Mouse (Mus musculus): ENCODE data around the gene Naa40. TPM values are rescaled to one million over a fixed set of nuclear protein-coding genes. Genes with fewer than 3 reads are reported as not detected.

Naa40 gene
- total RNA-seq, 2 experiments from 2014 or later, result 8.3 to 13.0 TPM

GRCm38 (mm10) chr19:7265478-7266191 lies 24.7 kb upstream of the Naa40 start:
- no peak for DNase-seq

DNA sequence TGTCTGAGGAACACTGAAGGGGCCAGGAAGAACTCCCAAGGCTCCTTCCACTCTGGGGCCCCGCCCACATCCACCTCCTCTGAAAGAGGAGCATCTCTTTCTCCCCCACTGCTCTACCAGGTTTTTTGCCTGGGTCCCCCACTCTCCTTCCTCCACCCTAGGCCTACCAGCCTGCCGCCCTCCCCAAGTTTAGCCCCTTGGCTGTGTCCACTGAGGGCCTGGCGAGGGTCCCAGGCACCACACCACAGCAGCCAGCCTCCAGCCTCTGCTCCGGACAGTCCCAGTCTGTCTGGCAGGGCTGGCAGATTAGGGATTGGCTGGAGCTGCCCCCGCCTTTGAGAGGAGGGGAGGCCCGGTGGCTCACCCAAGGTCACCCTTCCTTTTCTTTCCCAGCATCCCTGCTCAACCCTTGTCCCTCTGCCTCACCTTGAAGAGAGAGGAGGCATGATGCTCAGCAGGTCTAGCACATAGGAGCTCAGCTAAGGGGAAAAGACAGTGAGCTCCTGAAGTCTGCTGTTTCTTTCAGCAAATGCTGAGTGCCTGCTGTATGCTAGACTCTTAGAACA lies 23.9 kb upstream of the Naa40 start:
- peak; percentile 46 for DNase-seq

DNA sequence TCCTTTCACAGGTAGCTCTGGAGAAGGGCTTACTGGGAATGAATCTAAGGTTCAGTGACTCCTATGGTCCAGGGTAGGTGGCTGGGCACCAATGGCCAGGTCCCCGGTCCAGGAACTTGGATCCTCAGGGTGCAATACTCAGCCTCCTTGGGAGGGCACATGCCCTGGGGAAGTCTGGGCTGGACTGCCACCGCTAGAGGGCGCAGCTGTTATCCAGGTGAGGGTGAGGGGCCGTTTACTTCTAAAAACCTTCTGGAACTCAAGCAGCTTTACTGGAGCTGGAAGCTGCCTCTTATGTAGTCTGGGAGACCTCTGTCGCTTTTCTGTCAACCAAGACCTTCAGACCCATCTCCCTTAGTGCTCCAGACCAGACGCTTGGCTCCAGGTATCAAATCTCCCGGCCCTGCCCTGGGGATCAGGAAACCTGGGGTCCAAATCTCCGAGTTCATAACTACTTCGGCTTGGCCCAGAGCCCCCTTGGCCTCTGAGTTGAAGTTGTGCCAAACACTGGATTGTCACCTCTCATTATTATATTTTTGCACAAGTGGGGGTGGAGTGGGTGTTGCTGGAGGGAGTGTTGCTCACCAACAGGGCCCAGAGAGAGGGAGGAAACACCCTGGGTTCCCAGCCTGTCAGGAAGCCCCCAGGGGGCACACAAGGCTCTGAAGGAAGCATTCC lies 23.2 kb upstream of the Naa40 start:
- peak; percentile 57 for DNase-seq

DNA sequence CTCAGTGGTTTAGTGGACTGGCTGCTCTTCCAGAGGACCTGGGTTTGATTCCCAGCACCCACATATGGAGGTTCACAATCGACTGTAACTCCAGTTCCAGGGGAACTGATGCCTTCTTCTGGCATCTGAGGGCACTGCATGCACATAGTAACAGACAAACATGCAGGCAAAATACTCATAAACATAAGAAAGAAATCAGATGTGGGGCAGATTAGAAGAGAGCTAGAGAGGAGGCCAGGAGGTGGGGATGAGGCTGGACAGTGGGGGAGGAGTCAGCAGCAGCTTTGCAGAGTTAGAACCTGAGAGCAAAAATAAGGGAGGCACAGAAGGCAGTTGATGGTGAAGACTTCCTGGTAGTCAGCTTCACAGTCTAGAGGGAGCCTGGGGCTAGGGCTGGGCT lies 21.6 kb upstream of the Naa40 start:
- DNase-seq, result no peak

- DNase-seq, result no peak
Measured at GRCm38 (mm10) chr19:7261964-7262363, 21.0 kb upstream of the Naa40 start.

DNA sequence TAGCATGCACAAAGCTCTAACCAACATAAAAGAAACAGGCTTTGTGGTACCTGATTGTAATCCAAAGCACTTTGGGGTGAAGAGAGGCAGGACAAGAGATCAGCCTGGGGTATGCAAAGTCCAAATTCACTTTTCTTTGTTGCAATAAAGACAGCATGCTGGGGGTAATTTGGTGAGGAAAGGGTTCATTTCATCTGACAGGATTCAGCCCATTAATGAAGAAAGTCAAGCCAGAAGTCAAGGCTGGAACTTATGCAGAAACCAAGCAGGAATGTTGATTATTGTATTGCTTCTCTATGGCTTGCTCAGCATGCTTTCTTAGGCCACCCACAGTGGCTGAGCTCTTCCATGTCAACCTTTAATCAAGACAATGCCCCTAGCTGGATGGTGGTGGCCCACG lies 20.5 kb upstream of the Naa40 start:
- DNase-seq, result no peak

- no peak for DNase-seq
Measured at GRCm38 (mm10) chr19:7257881-7258280, 16.9 kb upstream of the Naa40 start.

- no peak for DNase-seq
Measured at GRCm38 (mm10) chr19:7246021-7246420, 5.0 kb upstream of the Naa40 start.

- DNase-seq, result no peak
Measured at GRCm38 (mm10) chr19:7240291-7240690, 692 bp downstream of the Naa40 start.

GRCm38 (mm10) chr19:7239574-7239973 lies 1.4 kb downstream of the Naa40 start:
- no peak for DNase-seq

GRCm38 (mm10) chr19:7236742-7237141 lies 4.2 kb downstream of the Naa40 start:
- DNase-seq, result no peak

DNA sequence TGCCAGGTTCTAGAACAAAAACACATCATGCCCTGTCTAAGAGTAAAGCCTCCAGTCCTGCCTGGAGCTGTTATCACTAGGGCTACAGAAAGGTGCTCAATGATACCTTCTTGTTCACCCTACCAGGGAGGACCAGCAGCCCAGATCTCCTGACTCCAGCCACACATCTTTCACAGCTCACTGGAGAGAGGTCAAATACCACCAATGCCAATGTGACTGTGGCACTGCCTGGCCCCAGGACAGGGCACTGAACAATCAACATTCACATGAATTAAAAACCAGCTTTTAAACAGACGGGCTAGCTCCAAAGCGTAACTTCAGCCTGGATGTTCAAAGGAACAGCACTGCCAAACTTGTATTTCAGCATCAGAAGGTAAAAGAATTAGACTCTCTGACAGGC lies 5.0 kb downstream of the Naa40 start:
- no peak for DNase-seq

DNA sequence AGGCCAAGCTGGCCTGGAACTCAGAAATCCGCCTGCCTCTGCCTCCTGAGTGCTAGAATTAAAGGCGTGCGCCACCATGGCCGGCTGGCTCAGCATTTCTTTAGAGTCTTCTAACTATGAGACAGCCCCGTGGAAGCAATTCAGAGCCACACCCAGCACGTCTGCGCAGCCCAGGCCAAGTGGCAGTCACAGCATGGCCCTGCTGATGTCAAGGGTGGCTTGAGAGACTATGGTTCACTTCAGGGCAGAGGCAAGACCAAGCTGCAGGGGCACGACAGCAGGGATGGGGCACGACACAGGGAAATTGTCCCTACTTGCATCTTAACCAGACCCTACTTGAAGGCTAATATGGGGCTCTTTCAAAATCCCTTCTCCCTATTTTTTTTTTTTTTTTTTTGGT lies 5.5 kb downstream of the Naa40 start:
- DNase-seq, result no peak

- DNase-seq, result peak; percentile 73
Measured at GRCm38 (mm10) chr19:7234537-7235221, 6.3 kb downstream of the Naa40 start.

GRCm38 (mm10) chr19:7226511-7226914 lies 14.5 kb downstream of the Naa40 start:
- DNase-seq, result peak; percentile 38

- no peak for DNase-seq
Measured at GRCm38 (mm10) chr19:7225096-7225690, 15.8 kb downstream of the Naa40 start.

DNA sequence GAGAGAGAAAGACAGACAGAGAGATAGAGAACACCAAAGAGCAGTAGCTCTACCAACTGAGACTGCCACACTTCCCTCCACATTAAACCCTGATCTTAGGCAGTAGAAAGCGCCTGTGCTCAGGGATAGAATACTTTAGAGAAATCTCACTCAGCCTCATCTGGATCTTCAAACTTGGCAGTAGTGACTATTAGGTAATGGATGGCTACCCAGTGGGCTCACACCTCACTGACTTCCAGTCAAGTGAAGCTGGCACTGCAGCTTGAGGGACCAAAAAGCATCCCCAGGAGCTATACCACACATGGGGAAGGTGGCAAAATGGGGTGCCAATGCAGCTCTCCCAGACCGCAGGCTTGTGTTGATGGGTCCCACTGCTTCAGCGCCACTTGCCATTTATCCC lies 16.7 kb downstream of the Naa40 start:
- no peak for DNase-seq

DNA sequence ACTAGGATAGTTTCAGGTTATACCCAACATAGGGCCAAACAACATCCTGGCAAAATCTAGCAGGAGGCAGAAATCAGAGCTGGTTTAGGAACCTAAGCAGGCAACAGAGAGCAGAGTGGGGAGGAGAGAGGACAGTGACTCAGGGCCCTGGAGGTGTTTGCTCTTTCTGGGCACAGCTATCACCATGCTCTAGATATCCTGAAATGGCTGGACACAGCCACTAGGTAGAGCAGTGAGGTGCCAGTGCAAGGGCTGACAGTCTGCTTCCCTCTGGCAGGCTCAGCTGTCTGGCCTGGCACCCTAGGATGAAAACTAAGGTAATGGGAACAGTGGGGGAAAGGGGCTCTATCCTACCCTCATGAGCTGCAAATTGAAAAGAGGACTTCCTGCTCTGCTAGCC lies 17.5 kb downstream of the Naa40 start:
- no peak for DNase-seq

DNA sequence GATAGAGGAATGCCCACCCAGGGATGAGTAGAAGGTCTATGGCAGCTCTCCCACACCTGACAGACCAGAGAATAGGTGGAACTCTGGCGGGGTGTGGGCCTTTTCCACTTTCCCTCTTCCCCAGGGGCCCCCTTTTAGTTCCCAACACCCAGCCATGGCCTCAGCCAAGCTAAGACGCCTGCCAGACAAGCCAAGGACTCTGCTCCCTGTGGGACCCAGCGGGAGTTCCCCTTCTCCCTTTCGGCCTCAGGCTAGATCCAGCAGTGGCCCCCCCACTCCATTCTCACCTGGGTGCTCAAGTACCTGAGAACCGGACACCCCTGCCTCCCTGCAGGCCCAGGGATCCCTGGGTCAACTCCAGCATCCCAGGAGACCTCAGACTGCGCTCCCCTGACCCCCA lies 18.8 kb downstream of the Naa40 start:
- no peak for DNase-seq

GRCm38 (mm10) chr19:7218753-7219152 lies 22.2 kb downstream of the Naa40 start:
- no peak for DNase-seq

DNA sequence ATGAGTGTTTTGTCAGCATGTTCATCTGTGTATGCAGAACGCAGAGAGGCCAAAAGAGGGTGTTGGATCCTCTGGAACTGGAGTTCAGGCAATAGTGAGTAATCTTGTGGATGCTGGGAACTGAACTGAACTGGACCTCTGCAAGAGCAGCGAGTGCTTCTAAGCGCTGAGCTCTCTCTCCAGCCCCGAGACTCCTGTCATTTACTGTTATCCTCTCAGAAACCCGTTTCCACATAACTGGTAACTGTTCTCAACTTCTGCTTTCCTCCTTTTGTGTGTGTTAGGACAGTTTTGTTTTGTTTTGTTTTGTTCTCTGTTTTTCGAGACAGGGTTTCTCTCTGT lies 23.1 kb downstream of the Naa40 start:
- no peak for DNase-seq

DNA sequence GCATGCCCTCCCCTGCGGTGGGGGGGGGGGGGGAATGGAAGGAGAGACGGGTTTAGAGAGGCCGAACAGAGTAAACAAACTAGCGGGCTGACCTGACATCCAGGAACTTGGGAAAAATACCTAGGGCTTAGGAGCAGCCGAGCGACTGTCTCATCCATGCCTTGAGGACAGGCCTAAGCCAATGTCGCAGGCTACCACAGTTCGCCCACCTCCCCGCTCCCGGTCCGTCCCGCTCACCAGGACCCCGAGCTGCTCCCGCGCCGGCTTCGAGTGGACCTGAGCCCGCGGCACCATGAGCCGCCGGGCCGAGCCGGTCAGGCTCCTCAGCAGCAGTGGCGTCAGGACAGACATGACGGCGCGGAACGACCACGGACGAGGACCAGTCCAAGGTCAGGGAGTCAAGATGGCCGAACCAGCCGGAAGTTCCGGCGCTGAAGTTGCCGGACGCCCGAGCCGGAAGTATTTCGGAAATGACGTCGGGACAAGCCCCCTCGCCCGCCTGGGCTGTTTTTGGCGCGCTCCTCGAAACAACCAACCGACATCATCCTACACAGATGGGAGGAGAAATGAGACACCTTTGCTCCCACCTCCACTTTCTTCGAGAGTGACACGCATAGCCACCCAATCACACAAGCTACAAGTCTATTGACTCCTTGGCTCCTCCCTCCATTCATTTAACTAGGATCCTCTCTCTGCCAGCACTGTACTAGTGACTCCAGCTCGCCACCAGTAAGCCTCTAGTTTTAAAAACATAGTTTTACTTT lies 23.6 kb downstream of the Naa40 start, which contains the start of gene Cox8a:
Gene Cox8a, minus strand, starts transcription at position 455 of the 764 bp plus-strand sequence.
- DNase-seq, result peak; percentile 98

All from gastrocnemius, postnatal 25 days (tissue).